Mouse (Mus musculus): ENCODE data around the gene Psmb3.

- TF ChIP-seq CTCF (IDR thresholded peaks at IDR 0.05; ENCODE audit: low read depth, low read length): no peak
- TF ChIP-seq EP300 (IDR thresholded peaks at IDR 0.05; ENCODE audit: insufficient read depth, low read depth, low read length): no peak
Observed at GRCm38 (mm10) chr11:97758125-97758524, 54.9 kb downstream of the Psmb3 start.

Data from ES-Bruce4 (cell line).